Mouse (Mus musculus): ENCODE data around the gene Ankrd11.

Gene Ankrd11

DNA sequence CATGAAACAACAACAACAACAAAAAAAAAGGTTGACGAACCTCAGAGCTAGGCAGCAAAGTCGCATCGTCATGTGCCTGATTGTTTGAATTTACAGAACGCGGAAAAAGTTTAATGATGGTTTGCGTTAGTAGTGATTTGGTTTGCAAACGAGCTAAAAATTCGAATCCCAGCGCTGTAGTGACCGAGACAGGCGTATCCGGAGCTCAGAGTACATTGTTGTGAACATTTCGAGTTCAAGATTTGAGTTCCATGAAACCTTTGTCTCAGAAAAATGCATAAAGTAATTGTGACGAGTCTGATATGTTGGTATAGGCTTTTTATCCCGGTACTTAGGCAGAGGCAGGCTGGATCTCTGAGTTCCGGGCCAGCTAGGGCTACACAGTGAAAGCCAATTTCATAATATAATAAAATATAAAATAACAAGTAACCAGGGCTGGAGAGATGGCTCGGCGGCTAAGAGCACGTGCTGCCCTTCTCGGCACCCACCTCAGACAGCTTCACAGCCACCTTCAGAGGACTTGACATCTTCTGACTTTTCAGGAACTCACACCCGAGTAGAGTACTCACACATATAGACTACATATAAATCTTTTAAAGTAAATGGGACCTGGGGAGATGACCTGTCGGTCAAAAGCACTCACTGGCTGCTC, 1.0 kb upstream of the Ankrd11 start:
- Histone ChIP-seq H3K9me3 (ENCODE audit: low read length) (no peaks in the 10 kb centered on the region), H3K27me3 (ENCODE audit: insufficient read depth, low read length) (no peaks in the 10 kb centered on the region), H3K36me3 (ENCODE audit: insufficient read depth, low read length) (peaks cover 26% of the 10 kb centered on the region), H3K4me3 (replicated peaks; ENCODE audit: low read length) (peak overlapping the region; percentile 96), H3K4me1 (replicated peaks; ENCODE audit: low read depth, low read length) (peaks cover 64% of the 10 kb centered on the region)
- TF ChIP-seq CTCF (conservative IDR thresholded peaks at IDR 0.05; ENCODE audit: low read length): no peak
- TF ChIP-seq NANOG (IDR thresholded peaks at IDR 0.05; ENCODE audit: borderline replicate concordance, low read length): no peak
- TF ChIP-seq POU5F1 (IDR thresholded peaks at IDR 0.05; ENCODE audit: borderline replicate concordance, low read length): no peak

DNA sequence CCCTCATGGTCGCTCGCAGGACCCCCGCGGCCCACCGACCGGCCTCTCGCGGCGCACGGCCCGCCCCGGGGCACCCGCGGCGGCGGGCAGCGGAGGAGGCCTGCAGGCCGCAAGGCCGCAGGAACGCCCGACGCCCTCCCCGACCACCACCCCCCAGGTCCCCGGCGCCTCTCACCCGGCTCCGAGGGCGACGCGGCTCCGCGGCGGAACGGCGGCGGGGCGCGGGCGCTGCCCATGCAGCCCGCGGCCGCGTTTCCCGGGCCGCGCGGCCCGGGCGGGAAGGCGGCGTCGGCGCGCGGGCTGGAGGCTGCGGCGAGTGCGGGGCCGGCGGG, 337 bp downstream of the Ankrd11 start:
- H3K36me3 ChIP-seq (ENCODE audit: insufficient read depth, low read length): peaks cover 26% of the 10 kb centered on the region
- peak overlapping the region; percentile 92 for H3K4me3 ChIP-seq (replicated peaks; ENCODE audit: low read length)
- TF ChIP-seq CTCF (conservative IDR thresholded peaks at IDR 0.05; ENCODE audit: low read length) (no peak), POU5F1 (IDR thresholded peaks at IDR 0.05; ENCODE audit: borderline replicate concordance, low read length) (no peak), NANOG (IDR thresholded peaks at IDR 0.05; ENCODE audit: borderline replicate concordance, low read length) (no peak)
- no peaks in the 10 kb centered on the region for H3K27me3 ChIP-seq (ENCODE audit: insufficient read depth, low read length)
- H3K4me1 ChIP-seq (replicated peaks; ENCODE audit: low read depth, low read length): peaks cover 64% of the 10 kb centered on the region
- H3K9me3 ChIP-seq (ENCODE audit: low read length): no peaks in the 10 kb centered on the region

DNA sequence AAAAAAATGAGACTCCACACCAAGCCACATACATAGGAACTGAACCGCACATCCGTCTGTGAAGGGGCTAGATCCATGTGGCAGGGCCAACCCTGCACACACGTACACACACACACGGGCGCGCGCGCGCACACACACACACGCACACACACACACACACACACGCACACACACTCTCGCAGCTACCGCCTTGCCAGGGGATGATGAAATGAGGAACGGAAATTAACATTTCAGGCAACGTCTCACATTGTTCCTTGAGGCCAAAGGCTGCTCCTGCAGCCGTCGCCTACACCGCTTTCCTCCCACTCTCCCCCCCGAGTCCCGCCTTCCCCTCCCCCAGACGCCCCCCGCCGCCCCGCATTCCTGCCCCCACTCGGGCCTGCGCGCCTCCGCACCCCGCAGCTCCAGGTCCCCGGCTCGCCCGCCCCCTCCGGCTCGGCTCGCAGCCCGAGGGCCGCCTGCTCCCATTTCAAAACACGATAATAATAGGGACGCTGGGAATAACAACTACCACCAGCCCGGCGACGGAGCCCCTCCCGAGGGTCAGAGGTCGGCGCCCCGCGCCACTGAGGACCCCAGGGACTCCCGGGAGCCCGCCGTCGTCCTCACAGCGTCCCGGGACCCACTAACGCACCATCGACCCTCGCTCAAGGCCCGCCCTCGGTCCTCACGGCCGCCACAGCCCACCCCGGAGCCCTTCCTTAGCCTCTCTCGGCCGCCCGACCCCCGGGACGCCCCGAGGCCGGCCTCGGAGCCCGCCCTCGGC, 886 bp downstream of the Ankrd11 start:
- Histone ChIP-seq H3K36me3 (ENCODE audit: insufficient read depth, low read length) (peaks cover 27% of the 10 kb centered on the region), H3K27me3 (ENCODE audit: insufficient read depth, low read length) (no peaks in the 10 kb centered on the region), H3K4me1 (replicated peaks; ENCODE audit: low read depth, low read length) (peaks cover 68% of the 10 kb centered on the region), H3K4me3 (replicated peaks; ENCODE audit: low read length) (peak overlapping the region; percentile 92), H3K9me3 (ENCODE audit: low read length) (no peaks in the 10 kb centered on the region)
- no peak for TF ChIP-seq CTCF (conservative IDR thresholded peaks at IDR 0.05; ENCODE audit: low read length)
- no peak for TF ChIP-seq NANOG (IDR thresholded peaks at IDR 0.05; ENCODE audit: borderline replicate concordance, low read length)
- no peak for TF ChIP-seq POU5F1 (IDR thresholded peaks at IDR 0.05; ENCODE audit: borderline replicate concordance, low read length)

DNA sequence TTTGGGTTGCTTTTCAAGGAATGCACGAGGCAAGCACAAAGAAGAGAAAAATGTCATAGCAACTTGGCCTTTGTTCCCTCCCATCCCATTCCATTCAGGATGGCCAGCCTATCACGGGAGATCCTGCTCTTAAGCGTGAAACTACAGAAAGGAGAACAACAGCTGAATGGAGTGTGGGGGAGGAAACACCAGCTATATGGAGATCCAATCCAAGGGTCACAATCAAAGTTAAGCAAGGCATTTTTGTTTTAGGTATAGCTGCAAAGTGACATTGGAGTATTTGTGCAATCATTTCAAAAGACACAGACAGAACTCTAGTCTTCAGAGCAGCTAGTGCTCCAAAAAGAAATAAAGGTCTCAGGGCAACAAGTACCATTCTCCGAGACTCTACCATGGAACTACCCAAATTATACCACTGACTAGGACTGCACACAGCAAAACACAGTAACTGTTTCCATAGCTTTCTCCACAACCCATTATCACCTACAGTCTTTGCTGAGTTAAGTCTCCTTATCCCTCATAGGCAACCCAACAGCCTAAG, 1.9 kb downstream of the Ankrd11 start:
- Histone ChIP-seq H3K9me3 (ENCODE audit: low read length) (no peaks in the 10 kb centered on the region), H3K36me3 (ENCODE audit: insufficient read depth, low read length) (peaks cover 25% of the 10 kb centered on the region), H3K4me1 (replicated peaks; ENCODE audit: low read depth, low read length) (peaks cover 69% of the 10 kb centered on the region), H3K27me3 (ENCODE audit: insufficient read depth, low read length) (no peaks in the 10 kb centered on the region), H3K4me3 (replicated peaks; ENCODE audit: low read length) (peak overlapping the region; percentile 92)
- TF ChIP-seq POU5F1 (IDR thresholded peaks at IDR 0.05; ENCODE audit: borderline replicate concordance, low read length): no peak
- no peak for TF ChIP-seq CTCF (conservative IDR thresholded peaks at IDR 0.05; ENCODE audit: low read length)
- no peak for TF ChIP-seq NANOG (IDR thresholded peaks at IDR 0.05; ENCODE audit: borderline replicate concordance, low read length)

DNA sequence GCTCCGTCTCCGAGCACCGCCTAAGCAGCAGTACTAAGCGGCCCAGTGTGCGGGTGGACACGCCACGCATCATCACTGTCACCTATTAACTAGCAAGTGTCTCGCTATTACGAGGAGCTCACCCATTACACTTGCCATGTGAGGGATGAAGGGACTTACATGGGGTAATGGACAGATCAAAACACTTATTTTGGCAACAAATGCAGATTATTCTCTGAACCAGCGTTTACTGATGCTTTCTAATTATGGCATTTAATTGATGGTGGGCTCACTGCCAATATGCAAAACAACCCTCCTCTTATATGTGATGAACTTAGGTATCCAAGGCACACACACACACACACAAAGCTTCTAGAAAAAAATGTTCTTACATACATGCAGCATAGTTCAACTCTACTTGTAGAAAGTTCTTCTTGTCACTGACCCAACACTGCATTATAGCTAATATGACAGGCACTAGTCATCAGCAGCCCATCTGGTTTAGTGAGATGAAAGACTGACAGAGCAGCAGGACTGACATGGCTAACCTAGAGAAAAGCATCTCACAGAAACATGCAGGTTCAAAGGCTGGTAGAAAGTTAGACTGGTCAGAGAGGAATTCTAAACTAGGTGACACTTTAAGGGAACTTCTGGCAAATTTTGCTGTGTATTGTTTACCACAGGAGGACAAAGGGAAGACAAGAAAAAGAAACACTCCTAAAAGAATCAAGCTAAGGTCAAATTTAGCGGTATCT, 2.5 kb downstream of the Ankrd11 start:
- H3K9me3 ChIP-seq (ENCODE audit: low read length): no peaks in the 10 kb centered on the region
- H3K27me3 ChIP-seq (ENCODE audit: insufficient read depth, low read length): no peaks in the 10 kb centered on the region
- peaks cover 73% of the 10 kb centered on the region for H3K4me1 ChIP-seq (replicated peaks; ENCODE audit: low read depth, low read length)
- peaks cover 29% of the 10 kb centered on the region for H3K36me3 ChIP-seq (ENCODE audit: insufficient read depth, low read length)
- peak overlapping the region; percentile 92; the same call in 1 of the 2 replicates for H3K4me3 ChIP-seq (replicated peaks; ENCODE audit: low read length)
- no peak for TF ChIP-seq NANOG (IDR thresholded peaks at IDR 0.05; ENCODE audit: borderline replicate concordance, low read length)
- no peak for TF ChIP-seq CTCF (conservative IDR thresholded peaks at IDR 0.05; ENCODE audit: low read length)
- no peak for TF ChIP-seq POU5F1 (IDR thresholded peaks at IDR 0.05; ENCODE audit: borderline replicate concordance, low read length)

DNA sequence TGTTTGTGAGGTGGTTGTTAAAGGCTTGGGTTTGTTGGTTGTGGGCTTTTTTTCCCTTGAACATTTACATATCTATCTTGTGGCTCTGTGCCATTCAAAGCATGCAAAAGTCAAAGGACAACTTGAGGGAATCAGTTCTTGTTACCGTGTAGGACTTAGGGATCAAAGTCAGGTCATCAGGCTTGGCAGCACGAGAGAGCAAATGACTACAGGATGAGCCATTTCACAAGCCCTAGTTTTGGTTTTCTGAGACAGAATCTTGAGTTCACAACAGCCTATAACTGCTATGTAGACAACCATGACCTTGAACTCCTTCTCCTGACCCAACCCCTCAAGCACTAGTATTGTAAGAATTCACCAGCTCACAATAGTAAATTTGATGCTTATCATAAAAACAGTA, 3.7 kb downstream of the Ankrd11 start:
- H3K9me3 ChIP-seq (ENCODE audit: low read length): no peaks in the 10 kb centered on the region

DNA sequence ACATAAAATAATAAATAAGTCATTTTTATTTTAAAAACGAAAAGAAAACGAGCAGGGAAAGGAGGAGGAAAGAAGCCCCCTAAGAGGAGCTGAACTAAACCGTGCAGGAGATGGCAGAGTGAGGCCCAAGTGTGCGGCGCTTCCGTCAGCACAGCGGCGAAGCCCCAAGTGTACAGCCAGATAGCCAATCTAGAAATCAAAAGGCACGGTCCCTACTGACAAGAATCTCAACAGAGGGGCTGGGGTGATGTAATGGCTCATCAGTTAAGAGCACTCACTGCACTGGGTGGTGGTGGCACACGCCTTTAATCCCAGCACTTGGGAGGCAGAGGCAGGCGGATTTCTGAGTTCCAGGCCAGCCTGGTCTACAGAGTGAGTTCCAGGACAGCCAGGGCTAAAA, 4.6 kb downstream of the Ankrd11 start:
- TF ChIP-seq POU5F1 (IDR thresholded peaks at IDR 0.05; ENCODE audit: borderline replicate concordance, low read length) (no peak), CTCF (conservative IDR thresholded peaks at IDR 0.05; ENCODE audit: low read length) (no peak), NANOG (IDR thresholded peaks at IDR 0.05; ENCODE audit: borderline replicate concordance, low read length) (no peak)
- no peaks in the 10 kb centered on the region for H3K9me3 ChIP-seq (ENCODE audit: low read length)
- peak overlapping the region; percentile 53 for H3K4me3 ChIP-seq (replicated peaks; ENCODE audit: low read length)

More for the DNA sequence above, 3.7 kb downstream of the Ankrd11 start:
- TF ChIP-seq NANOG (IDR thresholded peaks at IDR 0.05; ENCODE audit: borderline replicate concordance, low read length) (no peak), POU5F1 (IDR thresholded peaks at IDR 0.05; ENCODE audit: borderline replicate concordance, low read length) (no peak), CTCF (conservative IDR thresholded peaks at IDR 0.05; ENCODE audit: low read length) (no peak)
- H3K4me3 ChIP-seq (replicated peaks; ENCODE audit: low read length): peak overlapping the region; percentile 35
- H3K4me1 ChIP-seq (replicated peaks; ENCODE audit: low read depth, low read length): peaks cover 74% of the 10 kb centered on the region
- H3K27me3 ChIP-seq (ENCODE audit: insufficient read depth, low read length): no peaks in the 10 kb centered on the region
- peaks cover 18% of the 10 kb centered on the region for H3K36me3 ChIP-seq (ENCODE audit: insufficient read depth, low read length)

GRCm38 (mm10) chr8:123036956-123037355, 5.1 kb downstream of the Ankrd11 start:
- peaks cover 19% of the 10 kb centered on the region for H3K36me3 ChIP-seq (ENCODE audit: insufficient read depth, low read length)
- H3K4me1 ChIP-seq (replicated peaks; ENCODE audit: low read depth, low read length): peaks cover 86% of the 10 kb centered on the region
- H3K9me3 ChIP-seq (ENCODE audit: low read length): no peaks in the 10 kb centered on the region
- H3K4me3 ChIP-seq (replicated peaks; ENCODE audit: low read length): peak overlapping the region; percentile 53
- no peak for TF ChIP-seq POU5F1 (IDR thresholded peaks at IDR 0.05; ENCODE audit: borderline replicate concordance, low read length)
- TF ChIP-seq CTCF (conservative IDR thresholded peaks at IDR 0.05; ENCODE audit: low read length): no peak
- TF ChIP-seq NANOG (IDR thresholded peaks at IDR 0.05; ENCODE audit: borderline replicate concordance, low read length): no peak
- no peaks in the 10 kb centered on the region for H3K27me3 ChIP-seq (ENCODE audit: insufficient read depth, low read length)

More for the DNA sequence above, 4.6 kb downstream of the Ankrd11 start:
- H3K4me1 ChIP-seq (replicated peaks; ENCODE audit: low read depth, low read length): peaks cover 81% of the 10 kb centered on the region
- peaks cover 17% of the 10 kb centered on the region for H3K36me3 ChIP-seq (ENCODE audit: insufficient read depth, low read length)
- no peaks in the 10 kb centered on the region for H3K27me3 ChIP-seq (ENCODE audit: insufficient read depth, low read length)

Measured in E14TG2a.4 (cell line).